Mouse (Mus musculus): ENCODE data around the gene Ccdc183. TPM values are rescaled to one million over a fixed set of nuclear protein-coding genes. Genes with fewer than 3 reads are reported as not detected.

Ccdc183 gene
- total RNA-seq, 2 experiments from 2014 or later = 0.11 TPM; not detected in 1

- DNase-seq (ENCODE audit: low spot score in 2 of 2) = no peak
Observed at GRCm38 (mm10) chr2:25577951-25578795, 39.3 kb downstream of the Ccdc183 start.

DNA sequence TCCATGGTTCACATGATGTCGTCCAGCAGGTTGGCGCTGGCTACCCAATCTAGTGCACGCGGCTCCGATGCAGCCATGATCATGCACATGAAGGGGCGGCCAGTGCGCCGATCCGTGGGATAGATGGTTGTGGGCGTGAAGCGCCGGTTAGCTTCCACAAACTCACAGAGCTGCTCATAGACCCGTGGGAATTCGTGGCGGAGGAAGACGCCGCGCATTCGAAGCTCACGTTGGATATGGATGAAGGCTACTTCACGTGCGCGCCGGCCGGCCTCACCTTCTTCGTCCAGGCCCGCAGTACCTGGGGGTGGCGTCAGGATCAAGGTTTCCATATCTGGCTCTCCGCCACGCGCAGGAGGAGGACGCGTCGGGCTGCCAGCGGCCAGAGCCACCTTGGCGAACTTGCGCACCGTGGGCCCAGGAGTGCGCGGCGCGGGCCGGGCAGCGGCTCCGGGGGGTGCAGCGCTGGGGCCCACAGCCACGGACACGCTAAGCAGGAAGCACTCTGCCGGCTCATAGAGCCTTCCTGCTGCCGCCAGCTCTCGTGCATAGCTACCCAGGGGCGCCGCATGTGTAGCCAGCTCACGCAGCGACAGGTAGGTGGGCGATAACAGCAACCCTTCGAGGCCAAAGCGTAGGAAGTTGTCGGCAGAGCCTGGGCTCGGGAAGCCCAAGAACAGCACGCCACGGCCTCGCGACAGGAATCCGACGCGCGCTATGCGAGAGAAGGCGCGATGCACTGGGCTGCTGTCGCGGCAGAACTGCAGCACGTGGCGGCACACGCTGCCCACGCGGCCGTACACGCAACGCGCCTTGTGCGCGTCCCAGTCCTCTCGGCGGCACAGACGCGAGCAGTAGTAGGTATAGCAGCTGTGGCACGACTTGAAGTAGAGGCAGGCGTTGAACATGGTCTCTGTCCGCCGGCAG, 40.2 kb downstream of the Ccdc183 start:
- DNase-seq (ENCODE audit: low spot score in 2 of 2) = no peak

GRCm38 (mm10) chr2:25576028-25576850, 41.2 kb downstream of the Ccdc183 start:
- DNase-seq (ENCODE audit: low spot score in 2 of 2) = no peak

DNA sequence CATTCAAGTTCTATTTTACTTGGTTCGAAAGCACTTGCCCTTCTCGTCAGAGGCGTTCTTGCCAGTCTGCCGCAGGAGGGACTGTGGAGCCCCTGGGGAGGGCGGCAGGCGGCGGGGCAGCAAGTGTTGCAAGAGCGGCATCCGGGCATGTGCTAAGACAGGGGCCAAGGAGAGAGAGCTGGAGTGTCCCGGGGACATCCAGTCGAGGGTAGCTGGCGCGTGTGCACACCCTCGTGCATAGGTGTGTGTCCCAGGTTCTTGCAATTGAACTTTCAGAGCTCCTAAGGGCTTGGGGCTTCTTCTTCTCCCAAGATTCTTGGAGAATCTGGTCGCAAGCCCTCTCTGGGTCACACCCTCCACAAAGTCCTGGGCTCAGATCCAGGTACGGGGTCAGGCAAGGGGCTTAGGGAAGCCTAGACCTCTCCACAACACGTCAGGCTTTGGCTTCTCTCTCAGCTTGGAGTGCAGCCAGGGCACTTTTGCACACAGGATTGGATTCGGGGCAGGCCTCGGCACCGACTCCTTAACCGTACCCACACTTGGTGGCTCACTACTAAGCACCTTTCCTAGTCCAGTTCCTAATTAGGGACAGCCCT, 41.9 kb downstream of the Ccdc183 start:
- DNase-seq (ENCODE audit: low spot score in 2 of 2) = no peak

- DNase-seq (ENCODE audit: low spot score in 2 of 2) = peak; percentile 87 to 93
Observed at GRCm38 (mm10) chr2:25574579-25575431, 42.7 kb downstream of the Ccdc183 start, which contains the start of the genes Mamdc4 and Phpt1. Gene Mamdc4, minus strand, starts transcription at chr2:25574845. Gene Phpt1, minus strand, starts transcription at chr2:25575224.

- DNase-seq (ENCODE audit: low spot score in 2 of 2) = no peak
Observed at GRCm38 (mm10) chr2:25574136-25574535, 43.3 kb downstream of the Ccdc183 start.

DNA sequence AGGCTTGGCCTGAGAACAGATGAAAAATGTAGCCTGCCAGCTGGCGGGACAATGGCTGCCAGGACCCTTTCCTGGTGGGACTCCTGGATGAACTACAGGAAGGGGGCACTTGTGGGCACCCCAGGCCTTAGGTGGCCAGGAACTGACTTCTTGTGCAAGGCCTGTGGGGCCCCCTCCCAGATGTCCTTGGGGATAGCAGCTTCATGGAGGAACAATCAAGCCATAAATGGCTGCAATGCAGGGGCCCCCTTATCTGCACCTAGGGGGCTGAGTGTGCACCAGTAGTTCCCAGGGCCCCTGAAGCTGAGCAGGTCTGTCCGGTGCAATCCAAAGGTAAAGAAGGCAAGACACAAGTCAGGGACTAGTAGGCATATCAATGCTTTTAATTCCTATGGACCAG, 44.4 kb downstream of the Ccdc183 start:
- DNase-seq (ENCODE audit: low spot score in 2 of 2) = no peak

- no peak for DNase-seq (ENCODE audit: low spot score in 2 of 2)
Observed at GRCm38 (mm10) chr2:25571221-25571620, 46.3 kb downstream of the Ccdc183 start.

DNA sequence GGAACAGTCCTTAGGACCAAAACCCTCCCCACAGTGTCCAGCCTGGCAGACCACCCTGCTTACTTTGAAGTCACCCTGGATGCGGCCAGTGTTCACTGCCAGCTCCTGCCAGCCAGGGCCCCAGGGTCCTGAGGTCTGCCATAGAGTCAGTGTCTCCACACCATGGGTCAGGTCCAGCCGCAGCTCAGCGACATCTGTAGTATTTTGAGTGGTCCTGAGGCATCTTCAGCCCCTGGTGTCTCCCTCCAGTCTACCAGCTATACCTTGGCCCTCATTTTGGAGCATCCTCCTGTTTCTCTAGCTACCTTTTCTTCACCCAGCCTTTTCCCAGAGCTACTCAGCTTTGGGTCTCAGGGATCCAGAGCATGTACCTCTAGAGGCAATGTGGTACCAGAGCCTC, 48.2 kb downstream of the Ccdc183 start:
- DNase-seq (ENCODE audit: low spot score in 2 of 2) = no peak

DNA sequence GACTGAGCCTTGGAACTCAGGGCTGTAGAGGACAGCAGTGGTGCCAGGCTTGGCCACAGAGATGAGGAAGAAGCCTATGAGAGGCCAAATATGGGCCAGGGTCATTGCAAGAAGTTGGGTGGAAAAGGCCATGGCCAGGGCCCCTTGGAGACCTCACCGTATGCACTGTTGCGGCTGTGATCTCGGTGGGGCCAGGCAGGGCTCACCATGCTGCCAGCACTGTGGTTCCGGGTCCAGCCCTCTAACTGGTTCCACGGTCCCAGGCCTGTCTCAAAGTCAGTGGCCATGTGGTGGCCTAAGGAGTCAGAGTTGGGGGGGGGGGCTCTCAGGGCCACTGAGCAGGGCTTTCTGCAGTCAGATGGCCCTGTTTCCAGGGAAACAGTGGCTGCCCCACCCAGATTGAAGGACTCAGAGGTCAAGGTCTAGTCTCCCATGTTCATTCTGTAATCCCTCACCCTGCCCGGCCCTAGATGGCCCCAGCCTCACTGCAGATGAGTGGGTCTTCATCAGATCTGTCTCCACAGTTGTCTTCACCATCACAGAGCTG, 48.9 kb downstream of the Ccdc183 start:
- DNase-seq (ENCODE audit: low spot score in 2 of 2) = no peak

DNA sequence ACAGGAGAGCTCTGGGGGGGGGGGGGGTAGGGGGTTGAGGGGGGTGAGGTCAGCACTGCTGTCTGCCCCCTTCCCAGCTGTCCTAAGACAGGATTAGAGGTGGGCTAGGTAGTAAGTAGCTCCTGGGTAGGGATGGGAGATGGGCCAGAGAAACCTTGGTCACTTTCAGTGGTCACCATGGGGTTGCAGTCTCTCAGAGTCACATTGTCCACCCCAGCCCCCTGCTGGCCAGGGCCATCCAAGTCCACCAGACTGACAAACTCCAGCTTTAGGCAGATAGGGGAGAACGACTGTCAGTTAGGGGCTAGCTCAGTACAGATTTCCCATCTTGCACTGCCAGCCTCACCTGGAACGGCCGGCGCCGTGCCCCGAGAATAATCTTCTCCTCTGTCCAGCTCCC, 50.9 kb downstream of the Ccdc183 start:
- DNase-seq (ENCODE audit: low spot score in 2 of 2) = no peak

DNA sequence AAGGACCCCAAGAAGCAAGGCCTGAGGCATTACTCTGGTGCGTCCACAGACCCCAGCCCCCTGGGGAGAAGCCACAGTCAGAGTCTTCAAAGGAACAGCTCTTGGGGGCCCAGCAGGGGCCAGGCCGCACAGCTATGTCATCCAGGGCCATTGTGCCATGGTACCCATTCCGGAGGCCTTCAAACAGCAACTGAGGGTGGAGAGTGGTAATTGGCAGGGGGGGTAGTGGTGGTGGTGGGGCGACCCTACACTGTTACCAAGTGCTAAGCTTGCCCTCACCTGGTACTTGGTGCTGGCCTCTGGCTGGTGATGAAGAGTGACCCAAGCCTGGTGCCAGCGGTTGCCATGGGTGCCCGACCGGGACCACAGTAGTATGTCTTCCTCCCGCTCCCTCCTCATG, 51.7 kb downstream of the Ccdc183 start:
- no peak for DNase-seq (ENCODE audit: low spot score in 2 of 2)

DNA sequence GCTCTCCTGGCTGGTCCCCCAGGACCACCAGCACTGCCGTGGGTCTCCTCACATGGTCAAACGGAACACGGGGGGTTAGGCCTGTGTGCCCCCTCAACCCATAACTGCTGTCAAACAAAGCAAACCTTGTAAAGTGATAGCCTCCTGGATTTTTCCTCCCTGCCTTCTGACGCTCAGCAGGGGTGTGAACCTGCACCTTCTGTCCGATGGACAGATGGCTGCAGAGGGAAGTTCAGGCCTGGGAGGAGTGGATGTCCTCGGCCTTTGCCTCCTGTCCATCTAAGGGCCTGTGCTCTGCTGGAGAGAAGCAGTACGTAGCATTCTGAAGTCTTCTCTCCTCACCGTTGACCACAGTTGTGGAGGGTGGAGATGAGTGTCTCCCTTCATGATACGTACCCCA, 55.5 kb downstream of the Ccdc183 start:
- DNase-seq (ENCODE audit: low spot score in 2 of 2) = no peak

DNA sequence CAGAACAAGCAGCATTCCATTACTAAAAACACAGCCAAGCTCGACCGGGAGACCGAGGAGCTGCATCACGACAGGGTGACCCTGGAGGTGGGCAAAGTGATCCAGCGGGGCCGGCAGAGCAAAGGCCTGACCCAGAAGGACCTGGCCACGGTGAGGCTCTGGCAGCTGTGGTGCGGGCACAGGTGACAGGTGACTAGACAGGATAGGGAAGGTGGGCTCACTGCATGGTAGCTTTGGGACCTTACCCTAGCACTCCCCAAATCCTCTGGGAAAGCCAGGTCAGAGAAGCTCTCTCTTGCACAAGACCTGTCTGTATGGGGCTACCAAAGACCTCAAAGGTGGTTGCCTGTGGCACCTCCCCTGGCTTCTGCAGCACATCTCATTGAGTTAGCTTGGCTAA, 56.9 kb downstream of the Ccdc183 start:
- DNase-seq (ENCODE audit: low spot score in 2 of 2) = no peak

GRCm38 (mm10) chr2:25558774-25559173, 58.7 kb downstream of the Ccdc183 start:
- DNase-seq (ENCODE audit: low spot score in 2 of 2) = no peak
